Mouse (Mus musculus) adrenal gland, postnatal 25 days (tissue): ENCODE data around the gene Tpsg1. TPM values are rescaled to one million over a fixed set of nuclear protein-coding genes. Genes with fewer than 3 reads are reported as not detected.

Experiments used
- DNase-seq: peaks from one replicate; pipeline ENCODE4 v3.0.0; 2021; ENCODE audit warnings: mixed read lengths
- long read RNA-seq: library from polyadenylated mRNA; stranded (forward); transcript quantifications from one replicate; pipeline ENCODE4 v2.0.0, GENCODE M21; 2021
- total RNA-seq: library from RNA; stranded (reverse); gene quantifications from 2 replicates; pipeline ENCODE4 v1.2.3, GENCODE M21; 2021

Gene Tpsg1
- not detected in 2 replicates for total RNA-seq
- long read RNA-seq, result 0 reads

DNA sequence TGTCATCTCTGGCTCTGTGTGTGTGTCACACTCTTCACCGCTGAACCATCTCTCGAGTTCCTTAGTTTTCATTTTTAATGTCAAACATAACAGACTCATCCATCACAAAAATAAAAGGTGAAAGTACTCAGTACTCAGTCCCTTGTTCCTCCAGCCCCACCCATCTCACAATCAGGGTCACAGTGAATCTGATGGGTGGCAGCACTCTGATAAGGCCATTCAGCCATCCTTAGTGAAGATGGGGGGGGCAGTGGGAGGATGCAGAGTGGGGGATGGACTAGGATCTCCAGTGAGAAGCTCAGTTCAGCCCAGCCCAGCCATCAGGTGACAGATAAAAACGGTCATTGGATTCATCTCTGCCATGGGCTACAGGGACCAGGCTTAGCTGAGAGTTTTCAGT, at the start of gene Tpsg1:
Gene Tpsg1, plus strand, starts transcription at position 301 of the 400 bp plus-strand sequence.
- DNase-seq, result no peak

DNA sequence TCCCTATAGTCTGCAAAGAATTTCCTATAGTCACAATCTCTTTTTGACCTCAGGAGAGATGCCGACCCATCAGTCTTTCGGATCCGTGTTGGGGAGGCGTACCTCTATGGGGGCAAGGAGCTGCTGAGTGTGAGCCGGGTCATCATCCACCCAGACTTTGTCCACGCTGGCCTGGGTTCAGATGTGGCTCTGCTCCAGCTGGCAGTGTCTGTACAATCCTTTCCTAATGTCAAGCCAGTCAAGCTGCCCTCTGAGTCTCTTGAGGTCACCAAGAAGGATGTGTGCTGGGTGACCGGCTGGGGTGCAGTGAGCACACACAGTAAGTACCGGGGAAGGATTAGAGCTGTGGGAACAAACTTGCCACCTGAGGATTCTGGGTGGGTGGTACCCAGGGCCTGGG, 48.3 kb upstream of the Tpsg1 start:
- DNase-seq, result no peak

DNA sequence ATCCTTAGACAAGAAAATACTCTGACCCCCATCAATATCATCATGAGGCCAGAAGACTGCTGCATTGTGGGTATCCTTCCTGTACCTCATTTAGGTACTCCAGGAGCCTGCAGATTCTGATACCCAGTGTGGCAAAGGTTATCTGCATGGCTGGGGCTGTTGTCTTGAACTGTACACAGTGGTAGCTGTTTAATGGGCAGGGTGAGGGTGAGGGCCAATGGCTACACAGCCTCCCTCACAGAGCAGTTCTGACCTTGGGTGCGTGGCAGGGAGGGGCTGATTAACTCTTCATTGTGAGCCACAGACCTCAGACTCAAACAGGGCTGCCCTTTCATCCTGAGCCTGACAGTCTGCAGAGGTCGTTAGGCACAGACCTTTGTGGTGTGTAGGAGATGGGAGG, 46.1 kb upstream of the Tpsg1 start:
- DNase-seq, result no peak

DNA sequence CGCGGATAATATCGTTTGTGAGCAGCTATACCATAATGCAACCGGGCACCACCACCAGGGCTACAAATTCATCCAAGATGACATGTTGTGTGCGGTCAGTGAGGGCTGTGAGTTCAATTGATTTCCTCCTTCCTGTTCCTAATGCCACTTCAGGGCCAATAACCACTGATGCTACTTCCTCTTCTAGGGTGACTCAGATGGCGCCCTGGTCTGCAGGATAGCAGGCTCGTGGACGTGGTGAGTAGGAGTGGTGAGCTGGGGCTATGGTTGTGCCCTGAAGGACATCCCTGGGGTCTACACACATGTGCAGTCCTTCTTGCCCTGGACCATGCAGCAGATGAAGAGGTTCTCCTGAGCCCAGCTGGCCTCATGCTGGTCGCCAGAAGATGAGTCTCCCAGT, 36.8 kb upstream of the Tpsg1 start:
- no peak for DNase-seq

DNA sequence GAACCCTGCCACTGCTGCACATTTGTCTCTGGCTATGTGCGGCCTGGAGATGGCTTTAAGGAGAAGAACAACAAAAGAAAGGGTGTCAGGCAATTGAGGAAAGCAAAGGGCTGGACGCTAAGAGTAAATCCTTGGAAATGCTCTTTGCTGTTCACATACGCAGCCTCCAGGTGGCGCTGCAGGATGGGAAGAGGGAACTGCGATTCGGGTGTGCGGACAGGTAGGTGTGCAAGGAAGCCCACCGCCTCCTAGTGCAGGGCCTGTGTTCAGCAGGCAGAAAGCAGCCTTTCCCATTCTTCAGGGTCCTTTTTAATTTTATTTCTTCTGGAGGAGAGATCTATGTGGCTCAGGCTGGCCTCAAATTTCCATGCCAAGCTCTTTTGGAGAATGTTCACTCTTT, 35.1 kb upstream of the Tpsg1 start:
- peak; percentile 72 for DNase-seq

DNA sequence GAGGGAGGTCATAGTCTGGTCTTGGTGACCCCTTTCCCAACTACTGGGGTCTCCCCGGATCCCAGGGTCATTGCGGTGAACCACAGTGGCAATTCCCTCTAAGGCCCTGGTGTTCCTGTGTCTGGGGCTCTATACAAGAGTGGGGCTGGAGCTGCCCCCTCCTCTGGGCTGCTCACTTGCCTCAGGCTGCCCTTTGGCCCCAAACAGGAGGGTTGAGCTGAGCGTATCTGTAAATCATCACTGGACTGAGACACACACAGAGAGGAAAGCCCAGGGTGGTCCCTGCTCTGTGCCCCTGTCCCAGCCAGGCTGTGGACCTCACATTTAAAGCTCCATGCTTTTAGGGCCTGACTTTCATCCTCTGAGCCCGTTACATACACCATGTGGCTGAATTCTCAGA, 30.9 kb upstream of the Tpsg1 start:
- DNase-seq, result no peak

DNA sequence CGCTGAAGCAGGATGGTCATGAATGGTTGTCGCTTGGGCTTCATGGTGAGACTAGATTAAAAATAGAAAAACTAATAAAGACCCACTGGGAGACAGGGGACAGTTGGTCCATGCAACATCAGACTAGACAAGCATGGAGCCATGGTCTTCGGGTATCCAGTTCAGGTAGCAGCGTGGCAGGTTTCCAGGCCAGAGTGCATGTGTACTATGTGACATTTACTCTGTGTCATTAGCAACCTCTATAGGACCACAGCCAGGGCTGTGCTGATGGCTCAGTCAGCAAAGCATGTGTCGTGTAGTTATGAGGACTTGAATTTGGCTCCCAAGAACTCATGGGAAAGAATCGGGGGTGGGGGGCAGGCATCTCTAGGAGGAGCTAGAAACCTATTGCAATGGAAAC, 29.1 kb upstream of the Tpsg1 start:
- no peak for DNase-seq

DNA sequence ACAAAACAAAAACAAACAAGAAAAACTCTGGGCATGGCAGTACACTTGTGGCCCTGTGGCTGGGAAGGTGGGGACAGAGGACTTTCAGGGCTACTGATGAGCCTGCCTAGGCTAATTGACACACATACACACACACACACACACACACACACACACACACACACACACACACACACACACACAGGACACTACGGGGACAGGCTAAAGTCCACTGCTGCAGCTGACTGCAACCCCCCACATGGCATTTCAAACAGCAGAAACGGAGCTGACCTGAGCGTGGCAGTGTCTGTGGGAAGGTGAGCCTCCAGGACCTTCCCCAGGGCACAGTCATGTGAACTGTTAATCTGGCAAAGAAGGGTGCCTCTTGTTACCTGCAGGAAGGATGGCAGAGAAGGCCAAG, 27.6 kb upstream of the Tpsg1 start:
- DNase-seq, result no peak

DNA sequence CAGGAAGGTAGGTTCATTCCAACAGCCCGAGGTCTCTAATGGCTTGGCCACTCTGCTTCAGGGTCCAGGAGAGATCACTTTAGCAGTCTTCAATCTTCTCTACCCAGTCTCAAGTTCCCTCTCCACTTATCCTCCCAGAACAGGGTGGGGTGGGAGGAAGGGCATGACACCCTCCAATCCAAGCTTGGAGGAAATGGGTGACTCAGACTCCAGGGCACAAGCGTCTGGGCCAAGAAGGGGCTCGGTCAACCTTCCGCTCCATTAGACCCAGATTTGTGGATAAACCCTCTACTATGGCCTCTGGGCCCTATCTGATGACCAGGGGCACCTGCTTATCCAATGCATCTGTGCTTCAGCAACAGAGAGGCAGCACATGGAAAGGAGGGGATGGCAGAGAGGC, 23.6 kb upstream of the Tpsg1 start, which contains the start of gene Tpsab1:
Gene Tpsab1, minus strand, starts transcription at position 101 of the 400 bp plus-strand sequence.
- no peak for DNase-seq

DNA sequence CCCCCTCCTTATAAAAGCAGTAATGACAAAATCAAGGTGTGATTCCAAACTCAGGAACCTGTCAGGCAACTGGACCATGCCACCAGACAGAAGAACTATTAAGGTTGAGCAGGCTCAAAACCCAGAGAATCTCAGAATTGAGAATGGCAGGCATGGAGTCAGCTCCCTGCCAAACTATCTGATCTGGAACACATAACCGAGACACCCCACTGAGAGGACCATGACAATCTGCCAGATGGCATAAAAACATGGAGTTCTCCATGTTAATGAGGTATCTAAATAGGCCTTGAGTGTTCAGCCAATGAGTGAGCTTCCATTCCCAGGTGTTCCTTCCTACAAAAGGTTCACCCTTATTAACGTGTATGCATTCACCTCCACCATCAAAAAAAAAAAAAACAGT, 7.8 kb upstream of the Tpsg1 start:
- no peak for DNase-seq

DNA sequence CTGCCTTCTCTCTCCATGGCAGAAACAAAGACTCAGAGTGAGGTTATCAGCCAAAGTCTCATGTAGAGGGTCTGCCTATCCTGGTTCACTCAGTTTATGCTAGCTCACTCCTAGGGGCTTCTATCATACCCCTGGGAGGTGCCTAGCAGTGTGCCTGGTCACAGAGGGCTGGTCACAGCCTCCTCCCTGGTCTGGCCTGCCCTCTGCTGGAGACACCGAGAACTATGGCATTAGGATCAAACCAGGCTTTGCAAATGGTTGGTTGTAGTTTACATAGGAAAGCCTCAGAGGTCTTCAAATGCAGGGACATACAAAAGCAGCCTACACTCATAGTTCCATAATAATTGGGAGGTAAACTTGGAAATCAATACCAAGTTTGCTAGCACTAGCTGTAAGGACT, 5.3 kb upstream of the Tpsg1 start:
- DNase-seq, result peak; percentile 70

DNA sequence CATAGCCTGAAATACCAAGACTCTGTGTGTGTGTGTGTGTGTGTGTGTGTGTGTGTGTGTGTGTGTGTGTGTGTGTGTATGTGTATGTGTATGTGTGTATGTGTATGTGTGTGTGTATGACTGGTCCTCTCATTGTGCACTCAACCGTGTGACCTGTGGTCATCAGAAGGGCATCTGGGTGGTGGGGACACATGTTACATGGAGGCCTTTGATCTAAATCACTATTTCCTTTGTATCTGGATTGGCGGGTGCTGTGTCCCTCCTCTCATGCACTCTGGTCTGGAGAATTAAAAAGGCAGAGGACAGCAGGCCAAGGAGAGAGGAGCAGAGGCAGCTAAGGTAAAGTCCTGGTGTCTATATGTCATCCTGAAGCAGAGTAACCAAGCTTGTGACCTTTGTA, 3.1 kb upstream of the Tpsg1 start, which contains the start of gene Tpsb2:
Gene Tpsb2, plus strand, starts transcription at position 301 of the 400 bp plus-strand sequence.
- no peak for DNase-seq

DNA sequence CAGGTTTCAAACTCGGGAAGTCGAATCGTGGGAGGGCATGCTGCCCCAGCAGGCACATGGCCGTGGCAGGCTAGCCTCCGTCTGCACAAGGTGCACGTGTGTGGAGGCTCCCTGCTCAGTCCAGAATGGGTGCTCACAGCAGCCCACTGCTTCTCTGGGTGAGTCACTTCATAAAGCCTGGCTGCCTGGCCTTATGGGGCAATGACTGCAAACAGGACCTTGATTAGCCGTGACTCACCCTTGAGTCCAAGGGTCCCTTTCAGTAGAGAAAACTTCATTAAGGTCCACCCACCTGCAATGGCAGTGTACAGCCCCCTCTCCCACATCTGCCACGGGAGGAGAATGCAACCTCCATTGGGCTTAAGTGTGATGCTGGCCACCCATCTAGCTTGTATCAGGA, 3.4 kb downstream of the Tpsg1 start:
- DNase-seq, result peak; percentile 47

DNA sequence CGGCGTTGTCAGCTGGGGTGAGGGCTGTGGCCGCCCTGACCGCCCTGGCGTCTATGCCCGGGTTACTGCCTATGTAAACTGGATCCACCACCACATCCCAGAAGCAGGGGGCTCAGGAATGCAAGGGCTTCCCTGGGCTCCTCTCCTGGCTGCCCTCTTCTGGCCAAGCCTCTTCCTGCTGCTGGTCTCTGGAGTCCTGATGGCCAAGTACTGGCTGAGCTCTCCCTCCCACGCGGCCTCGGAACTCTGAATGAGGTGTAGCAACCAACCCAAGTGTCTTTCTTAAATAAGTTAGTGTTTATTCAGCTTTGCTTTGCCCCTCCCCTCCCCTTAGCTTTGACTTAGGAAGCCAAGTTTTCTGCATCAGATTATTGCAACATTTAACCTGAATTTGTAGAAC, 4.9 kb downstream of the Tpsg1 start:
- DNase-seq, result peak; percentile 45

DNA sequence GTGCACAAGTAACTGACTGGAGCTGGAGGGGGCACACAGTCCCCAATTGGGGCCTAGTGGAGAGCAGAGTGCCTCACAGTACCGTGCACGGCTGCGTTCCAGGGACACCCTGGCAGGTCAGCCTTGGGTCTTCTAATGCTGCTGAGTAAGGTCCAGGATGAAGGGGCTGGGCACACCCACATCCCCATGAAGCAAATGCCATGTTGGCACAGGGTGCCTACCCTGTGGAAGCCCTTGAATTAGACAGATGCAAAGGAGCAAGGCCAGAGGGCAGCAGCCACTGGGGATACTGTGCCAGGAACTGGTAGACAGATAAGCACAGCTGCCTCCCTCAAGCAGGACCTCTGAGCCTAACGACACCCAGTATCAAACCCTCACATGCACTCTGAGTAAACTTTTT, 25.5 kb downstream of the Tpsg1 start:
- DNase-seq, result no peak

DNA sequence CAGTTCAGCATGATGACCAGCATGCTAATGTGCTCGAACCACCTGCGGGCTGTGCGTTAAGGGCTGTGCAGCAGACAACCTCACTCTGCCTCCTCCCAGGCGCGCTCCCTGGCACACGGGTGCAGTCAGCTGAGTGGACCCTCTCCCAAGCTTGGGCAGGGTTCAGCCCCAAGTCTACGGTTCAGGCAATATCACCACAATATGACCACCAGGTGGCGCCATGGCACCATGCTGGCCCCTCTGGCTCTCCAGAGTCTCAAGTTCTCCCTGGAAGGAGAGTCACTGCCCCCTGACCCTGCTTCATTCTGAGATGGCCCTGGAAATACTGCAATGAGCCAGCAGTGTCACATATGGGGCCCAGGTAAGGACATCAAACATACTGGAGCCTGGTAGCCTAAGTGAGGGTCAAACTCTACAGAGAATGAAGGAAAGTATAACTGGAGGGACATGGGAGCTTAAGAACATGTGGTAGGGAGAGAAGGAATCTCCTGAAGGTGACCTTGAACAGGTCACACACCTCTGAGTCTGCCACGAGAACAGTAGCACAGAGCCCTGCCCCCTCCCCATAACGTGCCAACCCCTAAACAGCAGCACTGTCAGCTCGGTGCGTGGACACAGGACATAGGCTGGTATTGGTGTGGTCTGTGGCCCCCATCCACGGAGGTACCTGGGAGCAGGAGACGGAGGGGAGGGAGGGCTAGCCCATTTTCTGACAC, 28.9 kb downstream of the Tpsg1 start:
- peak; percentile 84 for DNase-seq

DNA sequence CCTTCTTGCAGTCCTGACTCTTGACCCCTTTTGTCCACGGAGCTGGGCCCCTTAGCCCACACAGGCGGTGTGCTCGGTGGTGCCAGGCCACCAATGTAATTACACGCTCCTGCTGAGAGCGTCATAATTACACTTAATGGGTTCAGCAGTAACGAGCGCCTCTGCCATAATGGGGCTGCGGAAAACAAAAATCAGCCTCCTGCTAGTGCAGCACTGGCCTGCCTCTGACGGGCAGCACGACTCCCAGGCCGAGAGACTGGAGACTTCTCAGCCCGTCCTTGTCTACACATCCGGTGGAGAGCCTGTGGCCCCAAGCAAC, 29.4 kb downstream of the Tpsg1 start:
- no peak for DNase-seq

DNA sequence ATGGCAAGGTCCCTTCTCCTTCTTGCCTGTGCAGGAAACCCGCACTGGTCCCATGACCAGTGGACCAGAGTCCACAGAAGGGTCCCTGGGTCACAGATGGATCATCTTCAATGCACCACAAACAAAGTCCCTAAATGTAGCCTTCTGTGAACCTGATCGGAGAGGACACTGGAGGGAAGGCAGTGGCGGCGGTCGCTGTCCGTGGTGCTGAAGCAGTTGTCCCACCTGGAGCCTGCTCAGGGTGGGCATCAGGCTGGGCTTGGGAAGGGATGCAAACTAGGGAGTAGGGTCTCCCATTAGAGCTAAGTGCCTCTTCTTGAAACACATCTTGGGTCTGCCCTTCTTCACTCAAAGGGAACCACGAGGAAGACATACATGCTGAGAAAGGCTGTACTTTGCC, 31.4 kb downstream of the Tpsg1 start:
- peak; percentile 63 for DNase-seq

DNA sequence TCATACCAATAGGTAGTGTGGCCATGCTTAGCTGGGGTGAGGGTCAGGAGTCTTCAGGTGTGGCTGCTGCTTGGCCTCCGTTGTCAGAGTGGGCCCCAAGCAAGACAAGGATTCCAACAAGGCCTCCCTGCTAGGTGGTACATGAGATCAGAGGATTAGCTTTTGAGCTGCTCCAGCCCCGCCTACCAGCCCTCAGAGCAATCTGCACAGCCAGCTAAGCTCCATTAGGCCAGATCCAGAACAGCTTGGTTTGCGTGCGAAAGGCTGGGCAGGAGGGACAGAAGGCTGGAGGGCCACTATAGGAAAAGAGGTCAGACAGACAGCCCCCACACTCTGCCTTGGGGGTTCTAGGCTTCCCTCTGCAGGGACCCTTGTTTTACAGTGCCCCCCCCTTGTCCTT, 32.4 kb downstream of the Tpsg1 start:
- no peak for DNase-seq

DNA sequence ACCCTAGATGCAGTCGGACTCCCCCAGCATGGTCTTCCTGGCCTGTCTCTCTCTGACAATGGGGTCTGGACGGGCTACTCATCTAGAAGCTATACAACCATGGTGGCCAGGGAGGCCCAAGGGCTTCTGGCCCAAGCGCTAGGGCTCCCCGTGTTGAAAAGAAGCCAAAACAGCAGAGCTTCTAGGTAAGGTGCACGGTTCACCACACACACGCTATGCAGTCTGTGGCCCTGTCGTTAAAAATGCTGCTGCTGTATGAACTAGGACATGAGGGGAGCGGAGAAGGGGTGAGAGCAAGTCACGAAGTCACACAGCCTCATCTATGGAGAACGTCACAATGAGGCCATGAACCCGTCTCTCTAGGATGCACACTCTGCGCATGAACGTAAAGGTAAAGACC, 33.2 kb downstream of the Tpsg1 start:
- DNase-seq, result no peak

DNA sequence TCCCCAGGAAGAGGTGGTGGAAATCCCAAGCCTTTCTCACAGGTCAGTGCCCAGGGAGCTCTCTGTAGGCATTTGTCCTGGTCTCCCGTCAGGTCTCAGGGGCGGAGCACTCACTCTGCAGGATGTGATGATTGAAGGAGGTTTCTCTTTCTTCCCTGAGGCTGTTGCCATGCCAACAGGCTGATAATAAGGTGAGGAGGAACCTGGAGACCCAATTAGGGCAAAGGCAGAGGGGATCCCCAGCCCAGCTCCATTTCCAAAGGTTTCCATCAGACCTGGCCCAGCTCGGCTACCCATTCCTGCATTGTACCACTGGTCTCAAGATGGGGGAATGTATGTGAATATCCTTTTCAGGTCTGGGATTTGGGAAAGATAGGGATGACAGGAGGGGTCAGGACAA, 35.1 kb downstream of the Tpsg1 start:
- no peak for DNase-seq

DNA sequence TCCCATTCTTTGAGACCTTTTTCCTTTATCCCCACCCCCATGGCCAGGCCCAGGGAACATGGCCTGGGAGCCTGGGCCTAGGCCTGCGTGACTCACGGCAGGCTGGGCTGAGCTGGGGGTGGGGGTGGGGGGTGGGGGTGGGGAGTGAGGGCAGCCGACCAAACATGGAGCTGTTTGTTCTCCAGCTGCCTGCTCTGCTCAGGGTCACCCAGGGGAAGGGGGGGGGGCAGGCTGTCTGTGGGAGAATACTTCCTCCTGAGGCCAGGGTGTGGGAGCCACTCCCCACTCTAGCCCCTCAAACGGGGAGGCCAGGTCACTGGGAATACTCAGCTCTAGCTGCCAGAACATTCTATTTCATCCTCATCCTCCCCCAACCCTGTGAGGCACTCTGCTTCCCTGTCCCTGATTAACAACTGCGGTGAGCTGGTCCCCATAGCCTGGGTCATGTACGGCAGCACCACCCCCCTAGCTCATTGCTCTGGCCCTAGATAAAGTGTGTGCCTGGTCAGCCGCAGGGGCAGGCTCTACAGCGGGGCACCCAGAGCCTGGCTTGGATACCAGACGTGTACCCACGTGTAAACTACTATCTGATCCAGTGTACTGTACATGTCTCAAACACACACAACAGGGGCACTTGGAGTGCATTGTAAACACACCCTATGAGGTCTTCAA, 36.3 kb downstream of the Tpsg1 start:
- peak; percentile 51 for DNase-seq

DNA sequence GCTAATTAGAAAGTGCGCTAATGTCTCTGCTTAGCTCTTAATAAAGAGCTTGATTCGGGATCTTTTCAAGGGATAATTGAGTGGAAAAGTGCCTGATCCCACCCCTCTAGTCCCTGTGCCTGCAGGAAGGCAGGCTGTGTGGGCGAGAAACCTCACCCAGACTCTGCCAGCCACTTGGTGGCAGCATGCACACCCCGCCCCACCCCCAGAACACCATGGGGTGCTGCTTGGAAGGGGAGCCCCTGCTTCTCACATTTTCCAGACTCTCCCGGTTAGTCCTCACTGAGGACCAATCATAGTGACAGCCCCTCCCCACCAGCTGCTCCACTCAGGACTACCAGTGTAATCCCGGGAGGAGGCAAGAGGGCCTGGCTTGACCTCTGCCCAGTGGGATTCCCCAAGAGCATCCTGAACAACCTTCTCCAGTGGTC, 37.0 kb downstream of the Tpsg1 start:
- peak; percentile 59 for DNase-seq

DNA sequence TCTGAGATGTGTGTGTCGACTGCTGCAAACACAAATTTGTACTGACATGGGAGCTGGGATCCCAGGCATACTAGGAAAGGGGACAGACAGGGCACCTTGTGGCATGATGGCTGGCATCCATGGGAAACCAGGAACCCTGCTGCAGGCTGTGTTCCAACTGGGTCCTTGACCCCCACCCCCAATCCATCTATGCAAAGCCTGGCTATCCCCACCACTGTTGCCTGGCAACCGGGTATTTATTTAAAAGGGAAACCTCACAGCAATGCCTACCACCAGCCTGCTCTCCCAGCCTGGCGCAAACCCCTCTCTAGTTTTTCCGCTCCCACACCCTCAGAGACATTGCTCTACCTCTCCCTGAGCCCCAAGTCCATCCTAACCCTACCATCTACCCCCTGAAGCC, 38.3 kb downstream of the Tpsg1 start:
- DNase-seq, result peak; percentile 50
